Mouse (Mus musculus): ENCODE data around the gene Srsf6. TPM values are rescaled to one million over a fixed set of nuclear protein-coding genes. Genes with fewer than 3 reads are reported as not detected.

The Srsf6 gene
- polyA plus RNA-seq, 1 experiment from 2014 or later, result 243 TPM

- Histone ChIP-seq H3K9me3 (ENCODE audit: control insufficient read depth, low read length) (no peaks in the 10 kb centered on the region), H3K4me2 (replicated peaks; ENCODE audit: low read depth, low read length) (peak within 1 kb of the TSS; percentile 67), H3K4me3 (ENCODE audit: low read length) (peak within 1 kb of the TSS; percentile 41), H3K36me3 (ENCODE audit: control insufficient read depth, insufficient read depth, low read length) (peaks cover 24% of the 10 kb centered on the region), H3K9ac (ENCODE audit: low read depth, low read length) (peak within 1 kb of the TSS; percentile 32; the same call in 1 of the 2 replicates), H3K4me1 (ENCODE audit: control insufficient read depth, insufficient read depth, low read length) (no peaks in the 10 kb centered on the region), H3K27me3 (ENCODE audit: control insufficient read depth, insufficient read depth, low read length) (peaks cover 7% of the 10 kb centered on the region; the same call in 1 of the 2 replicates), H3K27ac (ENCODE audit: low read depth, low read length) (no peak within 1 kb of the TSS)
- ATAC-seq (ENCODE audit: low FRiP score, low TSS enrichment), result peak; percentile 61
- under 1% methylated on average over 39 of the region's 40 CpGs for WGBS
Observed at GRCm38 (mm10) chr2:162943148-162943846, 12.0 kb downstream of the Srsf6 start, which contains the start of gene L3mbtl1. Gene L3mbtl1 (plus strand): TSS chr2:162943472.

DNA sequence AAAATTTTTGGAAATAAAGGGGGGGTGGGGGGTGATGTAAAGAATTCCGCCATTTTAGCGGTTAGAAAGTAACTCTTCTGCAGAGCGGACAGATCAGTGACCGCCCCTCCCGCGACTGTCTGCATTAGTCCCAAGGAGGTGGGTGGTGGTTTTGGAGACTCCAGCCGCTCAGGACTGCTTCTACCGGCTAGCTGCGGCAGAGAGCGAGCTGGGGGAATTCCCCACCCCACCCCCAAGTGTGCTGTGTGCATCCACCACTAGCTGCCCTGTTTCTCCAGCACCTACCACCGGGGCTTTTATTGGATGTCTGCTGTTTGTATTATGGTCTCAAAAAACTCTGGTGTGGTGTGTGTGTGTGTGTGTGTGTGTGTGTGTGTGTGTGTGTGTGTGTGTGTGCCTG, 12.6 kb downstream of the Srsf6 start:
- ATAC-seq (ENCODE audit: low FRiP score, low TSS enrichment), result no peak
- H3K9ac ChIP-seq (ENCODE audit: low read depth, low read length), result no peak overlapping the region
- WGBS, result 7% methylated on average over 11 of the region's 11 CpGs

DNA sequence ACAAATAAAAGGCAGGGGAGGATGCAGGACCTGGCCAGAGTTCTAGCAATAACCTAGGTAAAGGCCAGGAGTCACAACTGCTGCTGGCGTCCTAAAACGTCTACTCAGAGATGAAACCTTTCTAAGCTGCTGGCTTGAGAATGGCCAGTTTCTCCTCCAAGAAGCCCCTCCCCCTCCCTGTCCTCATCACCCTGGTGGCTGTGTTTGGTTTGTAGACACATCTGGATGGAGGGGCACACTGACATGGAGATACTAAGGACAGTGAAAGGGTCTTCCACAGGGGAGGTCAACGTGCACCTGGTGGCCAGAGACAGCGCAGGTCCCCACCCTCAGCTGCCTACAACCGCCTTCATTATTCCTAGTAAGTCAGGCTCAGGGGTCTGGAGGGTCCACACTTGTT, 15.6 kb downstream of the Srsf6 start:
- Histone ChIP-seq H3K9ac (ENCODE audit: low read depth, low read length) (no peak overlapping the region), H3K27ac (ENCODE audit: low read depth, low read length) (no peak overlapping the region), H3K9me3 (ENCODE audit: control insufficient read depth, low read length) (no peaks in the 10 kb centered on the region), H3K4me2 (replicated peaks; ENCODE audit: low read depth, low read length) (no peak overlapping the region), H3K4me3 (ENCODE audit: low read length) (no peak overlapping the region), H3K36me3 (ENCODE audit: control insufficient read depth, insufficient read depth, low read length) (no peaks in the 10 kb centered on the region), H3K27me3 (ENCODE audit: control insufficient read depth, insufficient read depth, low read length) (peaks cover 7% of the 10 kb centered on the region; the same call in 1 of the 2 replicates), H3K4me1 (ENCODE audit: control insufficient read depth, insufficient read depth, low read length) (no peaks in the 10 kb centered on the region)
- 83% methylated on average over 5 of the region's 5 CpGs for WGBS
- ATAC-seq (ENCODE audit: low FRiP score, low TSS enrichment), result no peak

More for the DNA sequence above, 12.6 kb downstream of the Srsf6 start:
- Histone ChIP-seq H3K4me2 (replicated peaks; ENCODE audit: low read depth, low read length) (peak overlapping the region; percentile 67), H3K9me3 (ENCODE audit: control insufficient read depth, low read length) (no peaks in the 10 kb centered on the region), H3K4me3 (ENCODE audit: low read length) (peak overlapping the region; percentile 41), H3K36me3 (ENCODE audit: control insufficient read depth, insufficient read depth, low read length) (peaks cover 18% of the 10 kb centered on the region; the same call in 1 of the 2 replicates), H3K4me1 (ENCODE audit: control insufficient read depth, insufficient read depth, low read length) (no peaks in the 10 kb centered on the region), H3K27me3 (ENCODE audit: control insufficient read depth, insufficient read depth, low read length) (peaks cover 7% of the 10 kb centered on the region; the same call in 1 of the 2 replicates), H3K27ac (ENCODE audit: low read depth, low read length) (no peak overlapping the region)

GRCm38 (mm10) chr2:162947736-162948135, 16.4 kb downstream of the Srsf6 start:
- peak overlapping the region; percentile 22 for H3K4me3 ChIP-seq (ENCODE audit: low read length)
- WGBS, result 35% methylated on average over 15 of the region's 15 CpGs
- no peak overlapping the region for H3K9ac ChIP-seq (ENCODE audit: low read depth, low read length)
- peak; percentile 30; the same call in 1 of the 2 replicates for ATAC-seq (ENCODE audit: low FRiP score, low TSS enrichment)
- H3K36me3 ChIP-seq (ENCODE audit: control insufficient read depth, insufficient read depth, low read length), result no peaks in the 10 kb centered on the region
- no peaks in the 10 kb centered on the region for H3K9me3 ChIP-seq (ENCODE audit: control insufficient read depth, low read length)
- peaks cover 7% of the 10 kb centered on the region; the same call in 1 of the 2 replicates for H3K27me3 ChIP-seq (ENCODE audit: control insufficient read depth, insufficient read depth, low read length)
- no peaks in the 10 kb centered on the region for H3K4me1 ChIP-seq (ENCODE audit: control insufficient read depth, insufficient read depth, low read length)
- H3K27ac ChIP-seq (ENCODE audit: low read depth, low read length), result no peak overlapping the region
- peak overlapping the region; percentile 31 for H3K4me2 ChIP-seq (replicated peaks; ENCODE audit: low read depth, low read length)

- 0 out of 2 replicates have a peak, but pooled peaks have one; percentile 33 for ATAC-seq (ENCODE audit: low FRiP score, low TSS enrichment)
- H3K27ac ChIP-seq (ENCODE audit: low read depth, low read length), result no peak overlapping the region
- WGBS, result 64% methylated on average over 14 of the region's 14 CpGs
- H3K36me3 ChIP-seq (ENCODE audit: control insufficient read depth, insufficient read depth, low read length), result no peaks in the 10 kb centered on the region
- H3K4me1 ChIP-seq (ENCODE audit: control insufficient read depth, insufficient read depth, low read length), result no peaks in the 10 kb centered on the region
- H3K4me3 ChIP-seq (ENCODE audit: low read length), result peak overlapping the region; percentile 22
- peaks cover 7% of the 10 kb centered on the region; the same call in 1 of the 2 replicates for H3K27me3 ChIP-seq (ENCODE audit: control insufficient read depth, insufficient read depth, low read length)
- peak overlapping the region; percentile 31 for H3K4me2 ChIP-seq (replicated peaks; ENCODE audit: low read depth, low read length)
- H3K9ac ChIP-seq (ENCODE audit: low read depth, low read length), result no peak overlapping the region
- H3K9me3 ChIP-seq (ENCODE audit: control insufficient read depth, low read length), result no peaks in the 10 kb centered on the region
Observed at GRCm38 (mm10) chr2:162948221-162948620, 16.9 kb downstream of the Srsf6 start.

DNA sequence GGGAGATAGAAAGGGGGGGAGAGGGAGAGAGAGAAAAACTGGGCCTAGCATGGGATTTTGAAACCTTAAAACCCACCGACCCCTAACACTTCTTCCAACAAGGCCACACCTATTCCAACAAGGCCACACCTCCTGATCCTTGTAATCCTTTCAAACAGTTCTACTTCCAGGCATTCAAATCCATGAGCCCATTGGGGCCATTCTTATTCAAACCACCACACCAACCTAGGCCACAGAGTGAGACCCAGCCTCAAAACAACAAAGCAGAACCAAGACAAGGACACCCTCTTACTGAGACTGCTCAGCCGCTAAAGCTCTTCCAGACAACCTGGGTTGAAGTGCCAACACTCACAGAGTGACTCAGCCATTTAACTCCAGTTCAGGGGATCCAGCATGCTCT, 19.4 kb downstream of the Srsf6 start:
- WGBS, result 92% methylated on average over 2 of the region's 2 CpGs
- no peak for ATAC-seq (ENCODE audit: low FRiP score, low TSS enrichment)

GRCm38 (mm10) chr2:162956843-162957242, 25.5 kb downstream of the Srsf6 start:
- no peaks in the 10 kb centered on the region for H3K36me3 ChIP-seq (ENCODE audit: control insufficient read depth, insufficient read depth, low read length)
- H3K27ac ChIP-seq (ENCODE audit: low read depth, low read length), result no peak overlapping the region
- H3K9ac ChIP-seq (ENCODE audit: low read depth, low read length), result no peak overlapping the region
- H3K9me3 ChIP-seq (ENCODE audit: control insufficient read depth, low read length), result no peaks in the 10 kb centered on the region
- no peak overlapping the region for H3K4me2 ChIP-seq (replicated peaks; ENCODE audit: low read depth, low read length)
- H3K4me3 ChIP-seq (ENCODE audit: low read length), result no peak overlapping the region
- H3K4me1 ChIP-seq (ENCODE audit: control insufficient read depth, insufficient read depth, low read length), result no peaks in the 10 kb centered on the region
- no peak for ATAC-seq (ENCODE audit: low FRiP score, low TSS enrichment)
- WGBS, result 98% methylated on average over 2 of the region's 2 CpGs
- H3K27me3 ChIP-seq (ENCODE audit: control insufficient read depth, insufficient read depth, low read length), result no peaks in the 10 kb centered on the region

More for the DNA sequence above, 19.4 kb downstream of the Srsf6 start:
- Histone ChIP-seq H3K9ac (ENCODE audit: low read depth, low read length) (no peak overlapping the region), H3K27me3 (ENCODE audit: control insufficient read depth, insufficient read depth, low read length) (no peaks in the 10 kb centered on the region), H3K27ac (ENCODE audit: low read depth, low read length) (no peak overlapping the region), H3K4me2 (replicated peaks; ENCODE audit: low read depth, low read length) (no peak overlapping the region), H3K4me1 (ENCODE audit: control insufficient read depth, insufficient read depth, low read length) (no peaks in the 10 kb centered on the region), H3K36me3 (ENCODE audit: control insufficient read depth, insufficient read depth, low read length) (no peaks in the 10 kb centered on the region), H3K9me3 (ENCODE audit: control insufficient read depth, low read length) (no peaks in the 10 kb centered on the region), H3K4me3 (ENCODE audit: low read length) (no peak overlapping the region)

- ATAC-seq (ENCODE audit: low FRiP score, low TSS enrichment), result no peak
- Histone ChIP-seq H3K27ac (ENCODE audit: low read depth, low read length) (no peak overlapping the region), H3K4me1 (ENCODE audit: control insufficient read depth, insufficient read depth, low read length) (no peaks in the 10 kb centered on the region), H3K27me3 (ENCODE audit: control insufficient read depth, insufficient read depth, low read length) (no peaks in the 10 kb centered on the region), H3K4me2 (replicated peaks; ENCODE audit: low read depth, low read length) (no peak overlapping the region), H3K9me3 (ENCODE audit: control insufficient read depth, low read length) (no peaks in the 10 kb centered on the region), H3K36me3 (ENCODE audit: control insufficient read depth, insufficient read depth, low read length) (no peaks in the 10 kb centered on the region), H3K9ac (ENCODE audit: low read depth, low read length) (no peak overlapping the region), H3K4me3 (ENCODE audit: low read length) (no peak overlapping the region)
- 69% methylated on average over 9 of the region's 10 CpGs for WGBS
Observed at GRCm38 (mm10) chr2:162961321-162961720, 30.0 kb downstream of the Srsf6 start.

DNA sequence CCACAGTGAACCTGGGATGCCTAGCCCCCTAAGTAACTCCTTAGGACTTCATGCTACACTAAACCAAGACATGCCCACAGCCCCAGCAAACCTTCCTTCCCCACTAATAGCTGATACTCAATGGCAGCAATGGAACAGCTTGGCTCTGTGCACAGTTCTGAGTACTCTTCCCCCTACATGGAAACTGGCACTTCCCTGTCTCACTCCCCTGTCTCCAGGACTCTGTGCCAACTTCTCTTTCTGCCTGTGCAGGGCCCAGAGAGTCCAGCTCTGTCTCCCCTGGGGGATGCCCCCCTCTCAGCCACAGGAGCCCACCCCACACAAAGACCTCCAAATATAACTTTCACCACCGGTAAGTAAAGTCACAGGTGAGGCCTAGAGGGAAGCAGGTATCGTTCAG, 35.4 kb downstream of the Srsf6 start:
- H3K9me3 ChIP-seq (ENCODE audit: control insufficient read depth, low read length), result no peaks in the 10 kb centered on the region
- H3K4me1 ChIP-seq (ENCODE audit: control insufficient read depth, insufficient read depth, low read length), result no peaks in the 10 kb centered on the region
- H3K4me3 ChIP-seq (ENCODE audit: low read length), result no peak overlapping the region
- whole genome bisulfite sequencing, result 86% methylated on average over 2 of the region's 2 CpGs
- no peaks in the 10 kb centered on the region for H3K27me3 ChIP-seq (ENCODE audit: control insufficient read depth, insufficient read depth, low read length)
- H3K4me2 ChIP-seq (replicated peaks; ENCODE audit: low read depth, low read length), result no peak overlapping the region
- H3K27ac ChIP-seq (ENCODE audit: low read depth, low read length), result no peak overlapping the region
- no peaks in the 10 kb centered on the region for H3K36me3 ChIP-seq (ENCODE audit: control insufficient read depth, insufficient read depth, low read length)
- ATAC-seq (ENCODE audit: low FRiP score, low TSS enrichment), result no peak
- no peak overlapping the region for H3K9ac ChIP-seq (ENCODE audit: low read depth, low read length)

Measured in kidney, embryonic 14.5 days (tissue).